Mouse (Mus musculus): ENCODE measurements around the gene Camk2d. TPM values are rescaled to one million over a fixed set of nuclear protein-coding genes. Genes with fewer than 3 reads are reported as not detected.
A peak's percentile ranks its signal among the peaks of the same experiment; 100 is the strongest.

The Camk2d gene
- total RNA-seq, 2 experiments from 2014 or later: 132 to 135 TPM

DNA sequence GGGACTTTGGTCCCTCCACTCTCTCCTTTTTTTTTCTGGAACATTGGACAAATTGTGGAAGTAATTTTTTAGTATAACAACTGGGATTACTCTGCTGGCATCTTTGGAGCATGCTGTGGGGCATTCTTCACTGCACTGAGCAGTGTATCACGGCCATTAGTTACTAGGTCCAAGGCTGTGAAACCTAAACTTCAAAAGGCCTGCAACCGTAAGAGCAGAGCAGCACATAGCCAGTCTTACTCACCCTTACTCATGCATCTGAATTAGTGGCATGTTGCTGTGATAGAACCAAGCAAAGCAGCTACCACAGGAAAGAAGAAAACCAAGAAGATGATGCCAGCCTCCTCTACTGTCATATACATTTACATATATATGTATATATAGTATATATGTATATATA, 95.5 kb downstream of the Camk2d start:
- DNase-seq: no peak

DNA sequence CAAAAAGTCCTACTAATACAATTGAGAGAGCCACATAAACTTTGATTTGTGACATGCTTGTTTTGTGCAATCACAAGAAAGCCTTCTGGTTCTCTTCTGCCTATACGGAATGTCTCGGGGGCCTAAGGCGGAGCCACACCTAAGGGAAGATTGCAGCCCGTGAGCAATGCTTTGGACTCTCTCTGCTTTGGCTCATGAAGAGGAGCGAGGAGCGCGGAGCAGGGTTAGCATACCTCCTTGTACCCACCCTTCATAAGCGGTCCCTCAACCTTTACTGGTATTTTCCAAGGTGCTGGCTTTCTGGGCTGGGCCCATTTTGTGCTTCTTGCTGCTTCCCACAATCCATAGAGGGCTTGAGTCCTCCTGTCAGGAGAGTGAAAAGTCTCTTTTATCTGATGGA, 96.7 kb downstream of the Camk2d start:
- DNase-seq: peak; percentile 22 to 54

DNA sequence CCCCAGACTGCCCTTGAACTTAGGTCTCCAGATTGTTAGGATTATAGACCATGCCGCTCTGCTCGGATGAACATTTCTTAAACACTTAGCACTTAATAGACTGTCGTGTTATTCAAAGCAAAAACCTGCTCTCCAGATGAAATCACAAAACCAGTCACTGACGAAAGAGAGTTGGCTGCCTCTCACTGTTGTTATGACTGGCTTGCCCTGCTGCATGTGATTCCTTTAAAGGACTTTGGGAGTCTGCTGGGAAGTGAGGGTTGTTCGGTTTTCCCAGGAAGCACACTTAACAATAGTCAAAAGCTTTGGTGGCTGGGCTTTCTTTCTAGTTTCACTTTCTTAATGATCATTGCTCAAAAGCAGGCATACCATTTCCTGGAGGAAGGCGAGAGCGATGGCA, 97.2 kb downstream of the Camk2d start:
- DNase-seq: peak; percentile 72 to 80

DNA sequence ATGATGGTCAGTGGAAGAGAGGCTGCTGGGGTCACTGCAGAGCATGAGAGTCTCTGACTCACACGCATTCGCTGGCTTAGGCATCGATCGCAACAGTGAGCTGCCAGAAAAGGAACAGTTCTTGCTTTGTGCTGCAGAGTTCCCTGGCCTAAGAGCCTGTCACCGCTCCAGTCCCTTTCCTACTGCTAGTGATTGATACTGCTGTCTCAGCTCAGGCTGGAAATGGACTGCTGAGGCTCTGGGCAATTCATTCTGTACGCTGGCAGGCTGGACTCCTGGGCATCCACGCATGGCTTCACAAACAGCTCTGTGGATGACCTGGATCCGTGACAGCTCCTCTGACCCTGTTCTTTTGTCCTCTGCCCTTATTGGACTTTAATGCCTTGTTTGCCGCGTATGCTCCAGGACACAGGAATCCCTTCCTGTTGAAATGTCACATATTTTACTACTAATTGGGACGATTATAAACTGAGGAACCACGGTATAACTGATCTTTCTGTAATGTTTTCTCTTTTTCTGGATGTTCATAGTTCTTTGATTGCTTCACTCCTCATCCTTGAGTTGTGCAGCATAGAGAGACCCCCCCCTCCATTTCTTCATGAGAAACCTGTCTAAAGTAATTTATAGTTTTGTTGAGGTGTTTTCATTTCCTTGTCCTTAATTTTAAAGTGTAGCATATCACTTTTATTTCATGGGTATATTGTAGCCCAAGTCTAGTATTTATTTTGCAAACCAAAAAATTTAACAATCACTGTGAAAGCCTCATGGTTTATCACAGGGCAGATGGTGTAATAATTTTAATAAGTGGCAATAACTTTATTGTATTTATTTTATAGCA, 99.6 kb downstream of the Camk2d start:
- DNase-seq: peak; percentile 84 to 89

GRCm38 (mm10) chr3:126696620-126697019, 100.5 kb downstream of the Camk2d start:
- peak in 1 of 2 experiments; percentile 37 for DNase-seq

- DNase-seq: no peak
Observed at GRCm38 (mm10) chr3:126699740-126700139, 103.6 kb downstream of the Camk2d start.

DNA sequence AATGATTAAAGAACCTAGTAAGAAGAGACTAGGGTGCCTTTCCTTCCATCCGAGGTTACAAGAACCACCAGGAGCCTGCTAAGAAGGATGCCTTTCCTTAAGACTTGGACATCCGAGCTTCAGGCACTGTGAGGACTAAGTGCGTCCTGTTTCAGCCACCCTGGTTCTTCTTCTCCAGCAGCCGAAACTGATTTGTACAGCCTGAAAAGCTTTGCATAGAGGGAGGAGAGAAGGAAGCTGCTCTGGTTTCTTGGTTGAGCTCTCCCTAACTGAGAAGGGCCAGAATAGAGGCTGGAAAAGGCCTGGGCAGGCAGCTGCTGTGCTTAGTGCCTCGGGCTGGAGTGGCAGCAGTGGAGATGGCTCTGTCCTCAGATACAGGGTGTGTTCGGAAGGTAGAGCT, 105.0 kb downstream of the Camk2d start:
- DNase-seq: no peak

DNA sequence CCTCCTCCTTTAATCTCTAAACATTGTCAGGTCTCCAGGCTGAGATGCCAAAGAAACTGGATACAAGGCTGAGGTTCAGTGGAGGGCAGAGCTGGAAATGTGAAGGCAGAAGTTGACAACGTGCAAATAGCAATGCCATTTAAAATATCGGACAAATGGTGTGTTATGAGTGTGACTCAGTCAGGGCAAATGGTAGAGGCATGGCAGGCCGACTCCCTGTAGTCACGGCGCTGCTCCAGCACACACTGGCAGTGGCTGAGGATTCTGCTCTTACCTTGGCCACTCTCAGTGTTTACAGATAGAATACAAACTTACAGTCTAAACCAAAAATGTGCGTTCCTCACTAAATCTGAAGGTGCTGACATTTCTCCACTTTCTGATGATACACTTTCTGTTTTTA, 105.5 kb downstream of the Camk2d start:
- no peak for DNase-seq

GRCm38 (mm10) chr3:126705490-126705889, 109.4 kb downstream of the Camk2d start:
- DNase-seq: no peak

- DNase-seq: no peak
Observed at GRCm38 (mm10) chr3:126714281-126714680, 118.2 kb downstream of the Camk2d start.

- no peak for DNase-seq
Observed at GRCm38 (mm10) chr3:126723021-126723449, 126.9 kb downstream of the Camk2d start.

DNA sequence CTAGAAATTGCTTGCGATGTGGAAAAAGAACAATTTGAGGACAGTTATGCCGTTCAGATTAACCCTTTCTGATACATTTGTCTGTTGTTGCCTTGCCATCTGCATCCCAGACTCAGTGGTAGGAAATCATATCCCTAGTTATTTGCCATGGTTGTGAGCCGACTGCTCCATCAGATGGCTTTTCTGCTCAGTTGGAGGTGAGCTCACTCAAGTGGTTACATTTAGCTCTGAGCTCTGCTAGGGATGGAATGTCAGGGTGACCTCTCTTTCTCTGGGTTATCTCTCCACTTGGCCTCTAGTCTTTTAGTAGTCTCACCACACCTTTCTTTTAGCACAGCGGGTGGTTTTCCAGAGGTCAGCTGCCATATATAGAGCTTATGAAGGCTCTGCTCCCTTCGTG, 127.4 kb downstream of the Camk2d start:
- peak in 1 of 2 experiments; percentile 57 for DNase-seq

DNA sequence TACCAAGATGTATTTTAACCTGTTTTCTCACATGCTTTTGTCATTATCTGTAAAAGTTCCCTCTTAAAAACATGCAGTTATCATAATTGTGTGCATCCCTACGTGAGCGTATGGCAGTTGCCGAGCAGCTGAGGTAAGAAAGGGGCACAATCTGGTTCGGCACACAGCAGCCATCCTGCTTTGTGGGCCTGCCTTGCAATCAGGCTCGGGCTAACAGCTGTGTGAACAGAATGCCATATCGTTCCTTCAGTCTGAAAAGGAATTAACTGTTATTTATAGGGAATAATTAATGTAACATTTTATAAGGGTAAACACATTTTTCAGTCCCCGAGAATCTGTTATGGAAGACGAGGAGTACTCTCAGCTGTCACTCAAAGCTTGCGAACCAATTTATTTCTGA, 129.5 kb downstream of the Camk2d start:
- no peak for DNase-seq

DNA sequence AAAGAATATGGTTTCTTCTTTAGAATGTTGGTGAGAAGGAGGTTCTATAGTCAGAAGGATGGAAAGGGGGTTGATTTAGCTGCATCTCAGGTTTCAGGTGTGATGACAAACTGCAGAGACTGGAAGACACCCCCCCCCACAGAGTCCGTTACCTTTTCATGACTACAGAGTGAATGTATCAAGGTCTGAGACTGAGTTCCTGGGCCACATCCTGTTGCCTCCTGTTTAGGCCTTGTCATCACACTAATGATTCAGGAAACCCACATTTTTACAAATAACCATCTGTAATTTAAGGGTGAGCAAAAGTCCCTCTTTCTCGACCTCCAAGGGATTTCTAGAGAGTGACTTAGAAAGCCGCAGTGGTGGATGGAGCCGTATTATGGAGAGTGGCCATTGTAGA, 131.3 kb downstream of the Camk2d start:
- DNase-seq: no peak

DNA sequence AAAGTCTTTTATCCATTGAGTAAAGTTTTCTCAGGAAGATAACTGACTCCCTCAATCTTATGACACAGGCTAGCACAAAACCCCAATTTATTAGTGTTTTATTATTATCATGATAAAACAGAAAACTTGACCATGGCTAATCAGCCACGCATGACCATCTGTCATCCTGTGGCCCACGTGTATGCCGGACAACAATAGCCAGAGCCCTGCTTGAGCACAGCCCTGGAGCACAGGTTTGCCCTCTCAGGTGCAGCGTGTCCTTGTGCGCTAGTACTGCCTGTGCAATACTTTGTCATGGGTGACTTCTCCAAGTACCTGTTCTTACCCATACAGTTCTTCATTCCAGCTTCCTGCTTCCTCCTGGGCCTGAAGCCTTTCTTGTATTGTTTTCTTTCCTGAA, 134.3 kb downstream of the Camk2d start:
- no peak for DNase-seq

DNA sequence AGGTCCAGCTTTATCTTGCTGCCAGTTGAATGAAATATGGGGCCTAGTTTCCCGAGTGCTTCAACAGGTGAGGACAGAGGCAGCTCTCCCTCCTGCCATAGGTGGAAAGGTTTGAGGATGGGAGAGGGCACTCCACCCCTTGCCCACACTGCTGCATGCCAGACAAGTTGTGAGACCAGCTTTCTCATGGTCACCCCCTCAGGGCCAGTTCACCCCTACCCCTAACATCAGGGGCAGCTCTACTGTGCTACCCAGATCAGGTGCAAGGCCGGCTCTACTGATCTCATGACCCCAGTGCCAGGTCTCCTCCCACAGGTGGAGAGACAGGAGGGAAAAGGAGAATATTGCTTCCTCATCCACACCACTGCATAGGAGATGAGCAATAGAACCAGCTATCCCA, 136.2 kb downstream of the Camk2d start:
- no peak for DNase-seq

DNA sequence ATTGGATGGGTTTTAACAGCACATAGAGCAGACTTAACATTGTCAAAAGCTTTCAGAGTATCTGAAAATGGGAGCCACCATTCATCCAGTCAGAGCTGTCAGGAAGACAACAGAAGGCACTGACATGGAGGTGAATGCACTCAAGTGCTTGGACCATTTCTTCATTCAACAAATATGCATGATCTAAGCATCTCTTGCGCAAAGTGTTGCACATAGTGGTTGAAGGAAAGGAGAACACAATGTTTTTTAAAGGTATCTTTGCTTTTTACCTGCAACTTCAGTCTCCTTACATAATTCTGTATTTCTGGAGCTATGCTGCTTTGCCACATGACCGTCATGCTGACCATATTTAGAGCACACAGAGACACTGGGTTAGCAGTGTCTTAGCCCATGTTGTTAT, 138.4 kb downstream of the Camk2d start:
- DNase-seq: no peak

DNA sequence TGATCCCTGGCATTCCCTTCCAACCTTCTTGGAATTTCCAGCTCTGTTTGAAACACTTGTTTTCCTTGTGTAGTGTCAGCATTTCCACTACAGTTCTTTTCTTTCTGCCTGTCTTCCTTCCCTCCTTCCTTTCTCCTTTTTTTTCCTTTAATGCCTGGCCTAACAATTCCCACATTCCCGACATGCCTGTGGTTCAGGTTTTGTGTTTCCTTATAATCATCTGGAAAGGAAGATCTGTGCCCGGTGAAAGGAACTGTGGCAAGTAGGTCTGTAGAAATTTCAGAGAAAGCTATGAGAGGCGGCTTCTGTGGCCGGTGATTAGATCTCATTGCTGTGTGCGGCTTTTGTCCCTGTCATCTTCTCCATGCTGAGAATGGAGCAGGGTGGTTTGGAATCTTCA, 139.1 kb downstream of the Camk2d start:
- no peak for DNase-seq

DNA sequence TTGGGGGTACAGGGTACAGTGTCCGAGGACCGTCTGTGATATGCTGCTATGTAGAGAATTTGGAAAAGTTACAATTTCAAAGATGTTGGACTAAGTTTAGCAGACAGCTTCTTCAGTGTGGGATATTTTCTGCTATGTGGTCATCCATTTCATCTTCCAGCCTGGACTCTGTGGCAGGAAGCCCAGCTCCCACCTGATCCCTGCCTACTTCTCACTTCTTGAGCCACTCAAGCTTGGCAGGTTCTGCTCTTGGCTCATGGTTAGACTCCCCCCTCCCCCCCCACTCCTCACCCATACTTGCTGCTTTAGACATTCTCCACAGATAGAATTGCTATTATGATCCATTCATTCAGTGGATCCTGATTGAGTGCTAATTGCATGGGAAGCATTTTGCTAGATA, 141.0 kb downstream of the Camk2d start:
- peak; percentile 78 to 84 for DNase-seq

DNA sequence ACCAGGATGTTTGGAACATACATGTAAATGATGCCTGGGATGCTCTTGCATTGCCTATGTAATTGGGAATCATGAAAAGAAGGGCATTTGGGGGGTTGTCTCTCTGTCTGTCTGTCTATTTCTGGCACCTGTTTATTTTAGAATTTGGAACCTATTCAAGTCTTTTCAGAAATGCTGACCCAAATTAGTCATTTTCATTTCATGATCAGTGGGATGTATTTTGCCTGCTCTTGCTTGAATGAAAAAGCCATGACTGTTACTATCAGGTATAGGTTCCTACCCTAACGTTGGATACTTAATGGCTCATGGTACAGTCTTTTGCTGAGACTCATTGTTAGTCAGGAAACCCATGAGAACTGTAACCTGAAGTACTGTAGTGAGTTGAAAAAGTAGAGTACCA, 144.0 kb downstream of the Camk2d start:
- no peak for DNase-seq

GRCm38 (mm10) chr3:126744432-126745133, 148.5 kb downstream of the Camk2d start:
- no peak for DNase-seq

DNA sequence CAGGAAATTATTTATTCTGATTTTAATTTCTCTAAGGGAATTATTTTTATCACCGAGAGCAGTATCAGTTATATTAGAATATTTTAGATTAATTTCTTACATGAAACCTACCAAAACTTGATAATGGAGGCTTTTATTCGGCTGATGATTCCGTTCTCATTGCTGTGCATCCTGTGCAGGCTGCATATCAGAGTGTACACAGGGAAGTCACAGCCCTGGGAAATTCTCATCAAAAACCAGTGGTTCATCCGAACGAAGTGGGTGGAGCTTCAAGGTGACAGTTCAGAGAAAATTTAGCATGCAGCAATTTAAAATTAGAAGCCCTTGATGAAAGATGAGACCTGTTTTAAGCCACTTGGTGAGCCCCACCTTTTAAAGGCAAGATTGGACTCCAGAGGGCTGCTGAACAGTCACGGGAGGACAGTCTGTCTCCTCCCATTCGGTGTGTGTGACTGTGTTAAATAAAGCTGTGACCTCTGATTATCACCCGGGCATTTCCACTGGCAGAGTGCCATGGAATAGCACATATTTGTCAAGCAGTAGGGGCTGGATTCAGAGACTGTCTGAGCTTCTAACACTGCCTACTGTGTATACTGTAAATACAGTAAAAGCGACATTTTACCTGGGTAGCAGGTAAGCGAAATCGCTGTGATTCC, 150.2 kb downstream of the Camk2d start:
- DNase-seq: peak; percentile 77 to 88

DNA sequence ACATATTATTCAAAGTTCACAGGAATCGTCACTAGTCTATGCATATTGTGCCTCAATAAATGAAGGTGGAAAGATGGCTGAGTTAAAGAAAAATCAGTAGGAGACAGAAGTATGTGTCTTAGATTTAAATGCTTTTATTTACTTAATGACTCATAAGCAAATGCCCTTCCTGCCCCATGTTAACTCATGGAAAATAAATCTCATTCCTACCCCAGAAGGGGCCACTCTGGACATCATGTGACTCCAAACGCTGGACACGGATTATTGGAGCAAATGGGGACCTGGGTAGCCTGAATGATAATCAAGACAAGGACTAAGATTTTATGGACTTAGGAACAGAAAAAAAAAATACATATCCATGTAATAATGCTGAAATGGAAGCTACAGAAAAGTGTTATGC, 151.5 kb downstream of the Camk2d start:
- DNase-seq: no peak
